Mouse (Mus musculus) heart, adult 9 months (tissue): Measurements from ENCODE around the gene Abhd4.

Source experiments
- DNase-seq, 2 experiments: peaks; one replicate each; pipeline ENCODE4 v3.0.0; 2022; ENCODE audit warnings: low spot score in 2 of 2

Abhd4 gene

GRCm38 (mm10) chr14:54239002-54239736, 14.8 kb upstream of the Abhd4 start:
- peak; percentile 60 to 75 for DNase-seq

GRCm38 (mm10) chr14:54240542-54240941, 13.4 kb upstream of the Abhd4 start:
- no peak for DNase-seq

- DNase-seq: no peak
These were observed 9.8 kb upstream of the Abhd4 start for GRCm38 (mm10) chr14:54244183-54244582.

GRCm38 (mm10) chr14:54246232-54246631, 7.8 kb upstream of the Abhd4 start:
- no peak for DNase-seq

- no peak for DNase-seq
These were observed 4.7 kb upstream of the Abhd4 start for GRCm38 (mm10) chr14:54249326-54249725.

- no peak for DNase-seq
These were observed 3.9 kb upstream of the Abhd4 start for GRCm38 (mm10) chr14:54250122-54250521.

GRCm38 (mm10) chr14:54254670-54255202, 748 bp downstream of the Abhd4 start:
- DNase-seq: no peak

- no peak for DNase-seq
These were observed 4.2 kb downstream of the Abhd4 start for GRCm38 (mm10) chr14:54258131-54258670.

- peak; percentile 92 to 94 for DNase-seq
These were observed 5.2 kb downstream of the Abhd4 start for GRCm38 (mm10) chr14:54259003-54259721.

- DNase-seq: no peak
These were observed 5.7 kb downstream of the Abhd4 start for GRCm38 (mm10) chr14:54259722-54260085.

GRCm38 (mm10) chr14:54260196-54260595, 6.2 kb downstream of the Abhd4 start:
- DNase-seq: no peak

- no peak for DNase-seq
These were observed 7.4 kb downstream of the Abhd4 start for GRCm38 (mm10) chr14:54261386-54261785.

- no peak for DNase-seq
These were observed 8.6 kb downstream of the Abhd4 start for GRCm38 (mm10) chr14:54262622-54263021.

- no peak for DNase-seq
These were observed 9.1 kb downstream of the Abhd4 start for GRCm38 (mm10) chr14:54263099-54263498.

- no peak for DNase-seq
These were observed 10.2 kb downstream of the Abhd4 start for GRCm38 (mm10) chr14:54264231-54264630.

GRCm38 (mm10) chr14:54265093-54265492, 11.1 kb downstream of the Abhd4 start:
- DNase-seq: no peak

GRCm38 (mm10) chr14:54265951-54266350, 12.0 kb downstream of the Abhd4 start:
- no peak for DNase-seq

- no peak for DNase-seq
These were observed 14.0 kb downstream of the Abhd4 start for GRCm38 (mm10) chr14:54267966-54268365.

GRCm38 (mm10) chr14:54269566-54269965, 15.6 kb downstream of the Abhd4 start:
- DNase-seq: no peak

GRCm38 (mm10) chr14:54270413-54270812, 16.4 kb downstream of the Abhd4 start:
- no peak for DNase-seq

GRCm38 (mm10) chr14:54271976-54272606, 18.1 kb downstream of the Abhd4 start:
- DNase-seq: no peak

GRCm38 (mm10) chr14:54272696-54273095, 18.7 kb downstream of the Abhd4 start:
- DNase-seq: no peak
